Mouse (Mus musculus): ENCODE results near the gene Vmn2r89. TPM values are rescaled to one million over a fixed set of nuclear protein-coding genes. Genes with fewer than 3 reads are reported as not detected.

The Vmn2r89 gene
- polyA plus RNA-seq, 1 experiment from 2014 or later: not detected

GRCm38 (mm10) chr14:51507416-51507815 lies 55.8 kb downstream of the Vmn2r89 start:
- no peak overlapping the region for H3K27ac ChIP-seq (ENCODE audit: low read length)
- no peak overlapping the region for H3K9ac ChIP-seq (ENCODE audit: low read length)
- WGBS: 93% methylated on average over 8 of the region's 8 CpGs
- H3K4me1 ChIP-seq (ENCODE audit: control insufficient read depth, insufficient read depth, low read length): no peaks in the 10 kb centered on the region
- no peaks in the 10 kb centered on the region for H3K9me3 ChIP-seq (replicated peaks; ENCODE audit: control insufficient read depth, low read length)
- H3K27me3 ChIP-seq (ENCODE audit: control insufficient read depth, insufficient read depth, low read length): no peaks in the 10 kb centered on the region
- no peak for ATAC-seq (ENCODE audit: insufficient read depth, low FRiP score)
- H3K36me3 ChIP-seq (ENCODE audit: control insufficient read depth, insufficient read depth, low read length): no peaks in the 10 kb centered on the region
- H3K4me3 ChIP-seq (replicated peaks; ENCODE audit: low read length): no peak overlapping the region
- no peak overlapping the region for H3K4me2 ChIP-seq (ENCODE audit: low read depth, low read length)

Other genes with a start within 250 kb of the Vmn2r89 start
- not detected in 2 replicates for gene Ear14, start 248.5 kb upstream of the Vmn2r89 start, polyA plus RNA-seq (2015; fragmentation: Nextera tagmentation; extraction: Ambion mirVana)
- gene Rnase2a, start 195.7 kb upstream of the Vmn2r89 start, polyA plus RNA-seq (2015; fragmentation: Nextera tagmentation; extraction: Ambion mirVana): not detected in 2 replicates
- not detected in 2 replicates for gene Gm7247, start 90.1 kb upstream of the Vmn2r89 start, polyA plus RNA-seq (2015; fragmentation: Nextera tagmentation; extraction: Ambion mirVana)
- not detected in 2 replicates for gene Vmn2r88, start 41.0 kb upstream of the Vmn2r89 start, polyA plus RNA-seq (2015; fragmentation: Nextera tagmentation; extraction: Ambion mirVana)
- gene Gm5622, start 100.9 kb downstream of the Vmn2r89 start, polyA plus RNA-seq (2015; fragmentation: Nextera tagmentation; extraction: Ambion mirVana): not detected in 2 replicates
- gene Gm17175, start 122.2 kb downstream of the Vmn2r89 start, polyA plus RNA-seq (2015; fragmentation: Nextera tagmentation; extraction: Ambion mirVana): not detected in 2 replicates
- not detected in 2 replicates for gene Gm17174, start 140.3 kb downstream of the Vmn2r89 start, polyA plus RNA-seq (2015; fragmentation: Nextera tagmentation; extraction: Ambion mirVana)
- gene Gm17078, start 159.5 kb downstream of the Vmn2r89 start, polyA plus RNA-seq (2015; fragmentation: Nextera tagmentation; extraction: Ambion mirVana): not detected in 2 replicates
- not detected in 2 replicates for gene Gm4181, start 183.8 kb downstream of the Vmn2r89 start, polyA plus RNA-seq (2015; fragmentation: Nextera tagmentation; extraction: Ambion mirVana)
- gene Gm17079, start 243.6 kb downstream of the Vmn2r89 start, polyA plus RNA-seq (2015; fragmentation: Nextera tagmentation; extraction: Ambion mirVana): not detected in 2 replicates

Measured in stomach, embryonic 16.5 days (tissue).